Mouse (Mus musculus) urinary bladder, postnatal 10 days (tissue): ENCODE results near the gene Cabp4.
A peak's percentile ranks its signal among the peaks of the same experiment; 100 is the strongest.

Experiments
- DNase-seq: peaks from one replicate; pipeline ENCODE4 v3.0.0; 2022; ENCODE audit warnings: low spot score

Gene Cabp4

DNA sequence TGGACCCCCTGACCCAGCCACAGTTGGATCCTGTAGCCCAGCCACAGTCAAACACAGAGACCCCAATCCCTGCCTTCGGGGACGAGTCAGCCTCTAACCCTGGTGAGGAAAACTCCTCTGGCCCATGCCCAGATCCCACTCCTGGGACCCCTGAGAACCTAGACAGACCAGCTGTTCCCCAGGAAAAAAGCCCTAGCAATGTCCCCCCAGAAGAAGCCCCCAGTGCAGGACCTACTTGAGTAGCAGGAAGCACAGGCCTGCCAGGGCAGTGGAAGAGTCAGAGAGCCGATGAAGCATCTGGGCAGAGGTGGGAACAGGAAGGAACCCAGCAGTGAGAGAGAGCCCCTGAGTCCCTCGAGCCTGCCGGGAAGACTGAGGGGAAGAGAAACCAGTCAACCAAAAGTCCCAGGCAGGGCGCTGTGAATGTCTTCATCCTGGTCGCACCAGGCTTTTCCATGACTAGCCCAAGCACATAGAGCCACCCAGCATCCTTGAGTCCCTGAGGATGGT, at the start of gene Cabp4:
Gene Cabp4 (minus strand): TSS at position 275 of the 510 bp plus-strand sequence.
- no peak for DNase-seq

- DNase-seq = no peak
Measured at GRCm38 (mm10) chr19:4193129-4193528, 49.3 kb upstream of the Cabp4 start.

GRCm38 (mm10) chr19:4192251-4192985, 48.6 kb upstream of the Cabp4 start:
- no peak for DNase-seq

DNA sequence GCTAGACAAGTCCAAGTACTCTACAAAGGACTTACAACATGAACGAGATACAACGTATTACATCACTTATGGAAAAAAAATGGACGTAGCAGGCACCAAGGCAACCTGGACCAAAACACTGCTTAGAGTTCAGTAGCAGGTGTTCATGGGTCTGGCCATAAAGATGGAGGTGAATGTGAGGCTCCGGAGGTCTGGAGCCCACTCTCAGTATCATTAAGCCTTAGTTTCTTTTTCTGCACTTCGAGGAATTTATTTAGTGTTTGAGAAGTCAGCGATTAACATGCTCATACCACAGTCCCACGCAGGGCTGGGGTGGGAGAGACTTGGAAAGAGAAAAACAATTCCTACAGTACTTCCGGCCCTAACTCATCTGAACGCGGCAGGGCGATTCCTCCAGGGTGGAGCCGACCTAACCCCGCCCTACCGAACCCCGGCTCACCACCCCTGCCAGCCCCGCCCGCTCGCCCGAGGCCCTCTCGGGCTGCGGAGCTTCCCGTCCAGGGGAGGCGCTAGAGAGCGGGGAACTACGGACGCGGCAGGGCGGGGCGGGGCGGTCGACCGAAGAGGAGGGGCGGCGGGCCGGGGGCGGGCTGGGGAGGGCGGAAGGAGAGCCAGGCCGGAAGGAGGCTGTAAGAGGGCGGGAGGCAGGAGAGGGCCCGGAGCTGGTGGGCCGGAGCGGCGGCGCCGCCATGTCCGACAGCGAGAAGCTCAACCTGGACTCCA, 47.9 kb upstream of the Cabp4 start, which contains the start of gene Ppp1ca:
Gene Ppp1ca (plus strand): TSS at position 538 of the 723 bp plus-strand sequence.
- peak; percentile 89 for DNase-seq

DNA sequence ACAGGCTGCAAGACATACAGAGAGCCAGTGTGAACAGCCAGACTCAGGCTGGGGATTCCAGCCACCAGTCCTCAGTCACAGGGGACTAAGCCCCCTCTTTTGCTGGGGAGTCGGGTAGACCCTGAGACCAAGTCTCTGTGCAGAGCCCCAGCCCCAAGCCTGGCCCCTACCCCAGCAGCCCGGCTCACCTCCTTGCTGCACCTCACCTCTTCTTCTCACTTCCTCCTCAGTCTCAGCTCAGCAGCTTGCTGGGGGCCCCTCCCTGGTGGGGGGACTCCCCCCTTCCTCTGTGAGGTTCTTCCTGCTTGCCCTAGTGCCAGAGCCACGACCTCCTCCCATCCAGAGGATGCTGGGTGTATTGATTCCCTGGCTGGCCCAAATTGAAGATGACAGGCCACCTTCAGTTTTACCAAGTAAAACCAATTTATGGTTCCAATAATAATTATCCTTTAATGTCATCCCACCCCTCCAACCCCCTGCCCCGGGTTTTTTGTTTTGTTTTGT, 47.0 kb upstream of the Cabp4 start, which contains the start of gene Tbc1d10c:
Gene Tbc1d10c (minus strand): TSS at position 454 of the 504 bp plus-strand sequence.
- no peak for DNase-seq

DNA sequence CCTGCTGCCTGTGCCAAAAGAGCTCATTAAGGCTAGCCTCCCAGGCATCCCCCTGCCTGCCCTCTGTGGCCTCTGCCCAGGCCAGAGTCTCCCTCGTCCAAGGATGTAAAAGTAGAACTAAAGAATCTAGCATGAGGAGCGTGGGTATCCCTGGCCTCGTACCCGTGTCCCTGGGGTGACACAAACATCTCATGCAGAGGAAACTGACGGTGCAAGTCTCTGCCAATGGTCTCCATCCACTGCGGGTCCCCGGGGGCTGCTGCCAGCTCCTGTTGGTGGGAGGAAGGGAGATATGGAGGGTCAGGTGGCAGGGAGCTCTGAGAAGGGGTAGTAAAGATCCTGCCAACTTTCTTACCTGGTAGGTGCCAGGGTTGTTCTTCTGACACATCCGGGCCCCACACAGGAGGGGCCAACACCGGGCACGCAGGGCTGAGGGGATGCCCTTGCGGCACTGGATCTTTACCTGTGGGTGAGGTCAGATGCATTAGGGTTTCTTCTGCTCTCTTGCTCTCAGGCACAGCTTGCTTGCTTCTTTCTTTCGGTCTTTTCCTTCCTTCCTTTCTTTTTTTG, 45.3 kb upstream of the Cabp4 start:
- no peak for DNase-seq

DNA sequence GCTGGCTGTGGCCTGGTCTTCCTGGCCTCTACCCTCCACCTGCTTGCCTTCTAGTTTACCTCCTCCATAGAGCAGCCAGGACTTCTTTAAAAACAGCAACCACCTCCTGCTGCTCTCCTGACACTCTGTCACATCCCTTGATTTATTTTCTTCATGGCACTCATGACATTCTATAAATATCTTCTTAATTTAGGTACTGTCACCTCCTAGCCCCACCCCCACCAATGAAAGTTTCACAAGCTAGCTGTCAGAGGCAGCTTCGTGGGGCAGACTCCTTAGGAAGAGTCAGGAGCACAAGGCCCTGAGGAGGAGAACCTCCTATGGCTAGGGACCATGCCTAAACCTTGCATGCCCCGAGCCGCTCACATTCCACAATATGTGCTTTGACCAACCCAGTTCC, 43.5 kb upstream of the Cabp4 start:
- DNase-seq = no peak

GRCm38 (mm10) chr19:4184976-4185975, 41.4 kb upstream of the Cabp4 start:
- no peak for DNase-seq

DNA sequence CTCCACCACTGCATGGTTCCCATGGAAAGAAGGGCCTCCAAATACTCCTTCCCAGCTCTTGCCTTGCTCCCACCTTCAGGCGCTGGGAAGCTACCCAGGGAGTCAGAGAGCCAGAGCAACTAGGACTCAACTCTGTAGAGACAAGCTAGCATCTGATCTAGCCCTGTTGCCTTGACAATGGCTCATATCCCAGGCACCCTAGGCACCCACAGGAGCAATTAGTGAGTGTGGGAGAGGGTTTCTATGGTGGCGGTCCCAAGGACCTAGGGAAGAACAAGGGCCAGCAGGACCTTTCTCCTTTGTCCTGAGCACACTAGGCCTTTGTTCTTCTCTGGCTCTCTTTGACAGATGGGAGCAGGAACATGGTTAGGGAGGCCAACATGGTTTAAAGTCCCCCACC, 39.9 kb upstream of the Cabp4 start:
- no peak for DNase-seq

- DNase-seq = no peak
Measured at GRCm38 (mm10) chr19:4181892-4182291, 38.1 kb upstream of the Cabp4 start.

DNA sequence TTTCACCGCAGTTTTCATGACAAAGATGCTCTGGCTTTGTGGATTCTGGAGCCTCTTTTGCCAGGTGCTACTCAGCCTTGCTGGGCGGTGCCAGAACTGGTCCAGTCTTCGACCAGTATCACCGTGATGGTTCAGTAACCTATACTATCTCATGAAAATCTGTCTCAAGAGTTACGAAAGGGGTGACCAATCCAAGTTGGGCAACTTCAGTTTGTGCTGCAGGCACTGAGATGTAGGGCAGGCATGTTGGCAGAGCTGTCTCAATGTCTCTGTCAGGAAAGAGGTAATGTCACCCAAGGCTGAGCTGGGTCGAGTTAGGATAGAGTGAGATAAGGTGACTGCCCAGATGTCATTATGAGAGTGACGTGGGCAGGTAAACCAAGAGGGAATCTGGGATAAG, 36.6 kb upstream of the Cabp4 start:
- DNase-seq = no peak

GRCm38 (mm10) chr19:4175368-4175947, 31.6 kb upstream of the Cabp4 start, which contains the start of gene Carns1:
TSS of gene Carns1 (minus strand) at chr19:4175479.
- no peak for DNase-seq

DNA sequence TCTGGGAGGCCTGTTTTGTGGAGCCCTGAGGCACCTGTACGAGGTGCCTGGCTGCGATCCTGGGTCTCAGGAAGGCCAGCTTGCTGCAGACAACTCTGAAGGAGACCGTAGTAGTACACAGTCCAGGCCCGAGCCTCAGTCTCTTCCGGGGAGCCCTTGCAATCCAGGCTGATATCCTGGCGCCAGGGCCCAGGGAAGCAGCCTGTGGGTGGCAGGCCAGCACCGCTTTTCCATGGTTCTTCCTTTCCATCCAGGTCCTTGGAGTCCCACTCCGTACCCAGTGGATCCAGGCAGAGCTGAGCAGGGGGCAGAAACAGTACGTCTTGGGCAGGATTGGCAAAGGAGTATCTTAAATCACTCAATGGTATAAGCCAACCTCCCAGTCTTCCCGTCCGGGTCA, 29.1 kb upstream of the Cabp4 start:
- DNase-seq = no peak

GRCm38 (mm10) chr19:4171393-4172290, 27.8 kb upstream of the Cabp4 start:
- no peak for DNase-seq

DNA sequence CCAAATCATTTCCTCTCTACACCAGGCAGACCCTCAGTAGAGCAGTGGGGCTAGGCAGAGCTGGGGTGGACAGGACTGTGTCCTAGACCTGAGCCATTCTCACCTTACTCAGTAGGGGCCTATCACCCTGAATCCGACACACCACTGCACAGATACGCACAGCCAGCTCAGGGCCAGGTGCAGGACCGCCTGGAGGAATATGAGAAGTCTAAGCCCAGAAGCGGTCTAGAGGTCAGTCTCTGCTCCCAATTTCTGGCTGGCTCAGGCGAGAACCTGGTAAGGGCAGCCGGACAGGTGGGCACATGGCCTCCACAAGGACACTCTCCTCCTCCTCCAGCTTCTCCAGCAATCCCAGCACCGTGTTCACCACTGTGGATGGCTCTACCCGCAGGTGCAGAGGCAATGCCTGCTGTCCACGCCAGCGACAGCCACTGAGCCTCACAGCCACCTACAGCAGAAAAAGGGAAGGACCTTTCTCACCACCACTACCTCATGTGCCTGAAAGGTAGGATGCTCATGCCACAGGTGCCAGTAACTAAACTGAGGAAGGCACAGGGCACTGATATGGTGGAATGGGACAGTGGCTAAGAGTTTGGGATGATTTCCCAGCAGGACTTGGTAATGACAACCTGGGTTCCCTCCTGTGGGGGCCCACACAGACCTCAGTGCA, 27.0 kb upstream of the Cabp4 start:
- no peak for DNase-seq

DNA sequence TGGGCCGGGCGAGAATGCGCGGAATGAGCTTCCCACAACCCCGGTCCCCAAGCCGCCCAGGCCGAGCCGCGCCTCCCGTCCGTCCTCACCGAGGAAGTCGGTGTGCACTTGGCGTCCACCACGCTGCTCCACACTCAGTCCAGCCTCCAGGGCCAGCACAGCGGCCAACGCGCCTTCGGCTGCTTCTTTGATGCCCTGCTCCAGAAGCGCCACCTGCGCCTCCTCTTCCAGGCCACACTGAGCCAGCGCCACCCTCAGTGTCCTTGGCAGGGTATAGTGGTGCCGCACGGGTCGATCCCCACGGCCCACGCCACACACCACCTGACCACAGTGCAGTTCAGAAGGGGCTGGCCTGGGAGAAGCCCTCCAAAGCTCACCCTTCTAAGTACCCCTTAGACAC, 26.0 kb upstream of the Cabp4 start:
- no peak for DNase-seq

GRCm38 (mm10) chr19:4169378-4169784, 25.5 kb upstream of the Cabp4 start:
- peak; percentile 98 for DNase-seq

DNA sequence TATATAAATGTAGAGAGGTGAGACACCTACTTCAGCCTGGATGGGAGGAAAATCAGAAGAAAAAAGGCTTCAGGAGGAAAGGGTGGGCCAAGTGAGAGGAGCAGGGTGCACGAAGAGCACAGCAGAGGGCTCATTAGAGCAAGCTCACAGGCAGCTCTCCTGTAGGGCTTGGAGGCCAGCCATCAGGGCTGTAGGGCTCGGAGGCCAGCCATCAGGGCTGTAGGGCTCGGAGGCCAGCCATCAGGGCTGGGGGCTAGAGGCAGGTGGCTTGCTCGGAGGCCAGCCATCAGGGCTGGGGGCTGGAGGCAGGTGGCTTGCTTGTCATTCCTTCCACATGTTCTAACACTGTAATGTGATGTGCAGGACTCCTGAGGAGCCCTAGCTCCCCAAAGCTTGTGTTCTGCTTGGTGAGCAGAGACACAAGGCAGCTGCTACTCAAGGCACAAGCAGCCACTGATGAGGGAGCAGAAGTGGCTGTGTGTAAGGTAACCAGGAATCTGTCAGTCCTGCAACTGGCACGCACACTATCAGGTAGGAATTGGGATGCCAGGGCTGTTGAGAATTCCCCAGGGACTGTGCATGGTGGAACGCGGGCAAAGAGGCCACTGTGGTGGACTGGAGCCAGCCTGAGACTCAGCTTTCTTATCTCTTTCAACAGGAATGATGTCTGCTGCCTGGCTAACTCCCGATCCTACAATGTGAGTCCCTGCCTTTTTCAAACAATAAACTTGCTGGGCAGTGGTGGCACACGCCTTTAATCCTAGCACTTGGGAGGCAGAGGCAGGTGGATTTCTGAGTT, 23.0 kb upstream of the Cabp4 start:
- no peak for DNase-seq
